Mouse (Mus musculus) heart, adult 2 months (tissue): ENCODE measurements at regions not wholly inside any gene's neighbourhood (a gene's known extent, or its start where the extent isn't known, plus 50 kb on each side); places are given as distances from the start of the nearest gene placed in this dataset.
A peak's percentile ranks its signal among the peaks of the same experiment; 100 is the strongest.

Source experiments
- DNase-seq, 2 experiments: peaks; one replicate each; pipeline ENCODE4 v3.0.0; 2021
- H3K27ac ChIP-seq: fragments of 200-600 bp; 2 replicates; pipeline ENCODE4 v1.8.1; 2022
- H3K27me3 ChIP-seq: fragments of 200-500 bp; 2 replicates; pipeline ENCODE4 v1.6.1; 2012; ENCODE audit warnings: mild to moderate bottlenecking, low read length, inconsistent platforms, mixed read lengths; ENCODE audit not compliant: control insufficient read depth, insufficient read depth
- H3K36me3 ChIP-seq: fragments of 200-500 bp; 2 replicates; pipeline ENCODE4 v1.6.1; 2012; ENCODE audit warnings: low read length, inconsistent platforms; ENCODE audit not compliant: control insufficient read depth, insufficient read depth
- H3K4me1 ChIP-seq: fragments of 200-500 bp; 2 replicates; pipeline ENCODE4 v1.6.1; 2011; ENCODE audit warnings: low read length; ENCODE audit not compliant: control insufficient read depth, insufficient read depth
- H3K4me3 ChIP-seq: fragments of 200-600 bp; 2 replicates; pipeline ENCODE4 v1.8.1; 2022
- H3K79me2 ChIP-seq: fragments of 200-500 bp; replicated peaks from 2 replicates; pipeline ENCODE4 v1.6.1; 2012; ENCODE audit warnings: mild to moderate bottlenecking, inconsistent platforms, low read length, moderate library complexity, mixed read lengths; ENCODE audit not compliant: control insufficient read depth, insufficient read depth
- H3K9ac ChIP-seq: fragments of 200-500 bp; 2 replicates; pipeline ENCODE4 v1.6.1; 2012; ENCODE audit warnings: low read depth, mild to moderate bottlenecking, control low read depth, inconsistent platforms, low read length, mixed read lengths
- CTCF ChIP-seq: fragments of 200-600 bp; IDR thresholded peaks from 2 replicates; pipeline ENCODE4 v1.8.1; 2022; ENCODE audit warnings: antibody characterized with exemption, mild to moderate bottlenecking, moderate library complexity
- EP300 ChIP-seq: fragments of 200-500 bp; IDR thresholded peaks from 2 replicates; pipeline ENCODE4 v1.6.1; 2011; ENCODE audit warnings: low read depth, low read length, control low read depth; ENCODE audit not compliant: insufficient read depth
- POLR2A ChIP-seq: fragments of 200-500 bp; IDR thresholded peaks from 2 replicates; pipeline ENCODE4 v1.6.1; 2011; ENCODE audit warnings: mild to moderate bottlenecking, low read depth, low read length, control low read depth; ENCODE audit not compliant: insufficient read depth
- WGBS: fragments of 180-500 bp; shearing (Covaris S2); methylation state at CpG from one replicate; pipeline ENCODE4 v1.1.7; 2018; 5-methylcytosine and 5-hydroxymethylcytosine counted together
- intact Hi-C: fragments of 180-260 bp; cut with DNase I; formaldehyde crosslinking; loops from one replicate; pipeline ENCODE4 v1.15.1; 2025

GRCm38 (mm10) chr8:56720001-56720400 is 169.1 kb downstream of the Fbxo8 start:
- no peak for DNase-seq
- H3K4me1 ChIP-seq = no peaks in the 10 kb centered on the region
- H3K36me3 ChIP-seq = no peaks in the 10 kb centered on the region
- H3K27ac ChIP-seq = no peak overlapping the region
- no peak overlapping the region for H3K9ac ChIP-seq
- WGBS = 81% methylated on average over 1 of the region's 1 CpGs
- no peak overlapping the region for H3K4me3 ChIP-seq
- intact Hi-C loops = loop anchor here (10.0 kb wide), 1 partner anchor 615 kb away; no protein-coding TSS in a partner anchor
- TF ChIP-seq EP300 (no peak), POLR2A (no peak), CTCF (no peak)
- H3K79me2 ChIP-seq = no peaks in the 10 kb centered on the region
- H3K27me3 ChIP-seq = no peaks in the 10 kb centered on the region

GRCm38 (mm10) chr8:56722473-56723236 is 171.8 kb downstream of the Fbxo8 start:
- no peak for DNase-seq
- Histone ChIP-seq H3K4me3 (no peak overlapping the region), H3K27ac (no peak overlapping the region), H3K36me3 (no peaks in the 10 kb centered on the region), H3K9ac (no peak overlapping the region), H3K27me3 (no peaks in the 10 kb centered on the region), H3K79me2 (no peaks in the 10 kb centered on the region), H3K4me1 (no peaks in the 10 kb centered on the region)
- 25% methylated on average over 2 of the region's 2 CpGs for WGBS
- no peak for TF ChIP-seq POLR2A
- no peak for TF ChIP-seq EP300
- no peak for TF ChIP-seq CTCF
- intact Hi-C loops = loop anchor here (10.0 kb wide), 1 partner anchor 612 kb away; no protein-coding TSS in a partner anchor

- no peaks in the 10 kb centered on the region for H3K79me2 ChIP-seq
- no peak overlapping the region for H3K9ac ChIP-seq
- no peaks in the 10 kb centered on the region for H3K36me3 ChIP-seq
- no peak for DNase-seq
- intact Hi-C loops = loop anchor here (2.0 to 10.0 kb wide), 2 partner anchors 610 to 704 kb away; no protein-coding TSS in a partner anchor
- WGBS = 38% methylated on average over 2 of the region's 2 CpGs
- no peaks in the 10 kb centered on the region for H3K27me3 ChIP-seq
- no peak overlapping the region for H3K27ac ChIP-seq
- H3K4me3 ChIP-seq = no peak overlapping the region
- no peaks in the 10 kb centered on the region for H3K4me1 ChIP-seq
- no peak for TF ChIP-seq EP300
- TF ChIP-seq CTCF = peak; percentile 51
Observed at GRCm38 (mm10) chr8:56724607-56725006, 173.7 kb downstream of the Fbxo8 start.

GRCm38 (mm10) chr8:56733318-56733717 is 182.4 kb downstream of the Fbxo8 start:
- TF ChIP-seq POLR2A (no peak), EP300 (no peak), CTCF (no peak)
- Histone ChIP-seq H3K4me1 (no peaks in the 10 kb centered on the region), H3K9ac (no peak overlapping the region), H3K79me2 (no peaks in the 10 kb centered on the region), H3K27ac (no peak overlapping the region), H3K36me3 (no peaks in the 10 kb centered on the region), H3K27me3 (no peaks in the 10 kb centered on the region), H3K4me3 (no peak overlapping the region)
- intact Hi-C loops = no loop called here
- no peak for DNase-seq
- 74% methylated on average over 6 of the region's 6 CpGs for WGBS

GRCm38 (mm10) chr8:56735021-56735420 is 184.1 kb downstream of the Fbxo8 start:
- H3K4me1 ChIP-seq = no peaks in the 10 kb centered on the region
- H3K79me2 ChIP-seq = no peaks in the 10 kb centered on the region
- TF ChIP-seq EP300 (no peak), CTCF (no peak), POLR2A (no peak)
- H3K36me3 ChIP-seq = no peaks in the 10 kb centered on the region
- WGBS = 78% methylated on average over 2 of the region's 2 CpGs
- no peak overlapping the region for H3K4me3 ChIP-seq
- H3K9ac ChIP-seq = no peak overlapping the region
- no peak overlapping the region for H3K27ac ChIP-seq
- intact Hi-C loops = no loop called here
- DNase-seq = no peak
- no peaks in the 10 kb centered on the region for H3K27me3 ChIP-seq

- no peak for TF ChIP-seq EP300
- DNase-seq = no peak
- no peaks in the 10 kb centered on the region for H3K79me2 ChIP-seq
- H3K9ac ChIP-seq = no peak overlapping the region
- no peak overlapping the region for H3K4me3 ChIP-seq
- H3K36me3 ChIP-seq = no peaks in the 10 kb centered on the region
- intact Hi-C loops = no loop called here
- H3K27ac ChIP-seq = no peak overlapping the region
- WGBS = 63% methylated on average over 5 of the region's 5 CpGs
- H3K27me3 ChIP-seq = no peaks in the 10 kb centered on the region
- H3K4me1 ChIP-seq = no peaks in the 10 kb centered on the region
Observed at GRCm38 (mm10) chr8:56767034-56767433, 216.1 kb downstream of the Fbxo8 start.
